Mouse (Mus musculus) ES-CJ7 (cell line): ENCODE measurements around the gene Tgfbr2.

Experiments used
- DNase-seq: peaks from one replicate; pipeline ENCODE4 v3.0.0; 2011; ENCODE audit warnings: low read depth, low spot score

Tgfbr2 gene

DNA sequence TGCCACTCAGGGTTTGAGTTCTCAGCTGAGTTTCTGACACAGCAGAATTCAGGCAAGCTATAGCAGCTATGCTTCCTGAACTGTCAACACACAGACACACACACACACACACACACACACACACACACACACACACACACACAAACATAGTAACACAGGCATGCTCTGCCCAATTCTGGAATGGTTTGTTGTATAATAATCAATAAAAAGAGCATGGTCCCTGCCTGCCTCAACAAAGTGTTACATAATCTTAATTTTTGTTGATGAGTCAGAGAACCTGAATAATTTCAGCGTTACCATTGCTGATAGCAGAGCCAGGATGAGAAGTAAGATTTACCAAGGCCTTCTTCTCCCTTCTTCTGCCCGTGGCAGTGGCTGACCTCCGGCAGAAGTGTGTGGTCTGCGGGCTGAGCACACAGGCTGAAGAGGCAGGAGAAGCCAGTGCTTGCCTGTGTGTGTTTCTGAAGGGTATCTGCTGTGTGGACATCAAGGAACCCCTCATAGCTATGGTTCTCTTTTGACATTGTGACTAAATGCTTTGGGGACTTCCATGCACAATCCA lies 18.8 kb upstream of the Tgfbr2 start:
- DNase-seq: no peak

DNA sequence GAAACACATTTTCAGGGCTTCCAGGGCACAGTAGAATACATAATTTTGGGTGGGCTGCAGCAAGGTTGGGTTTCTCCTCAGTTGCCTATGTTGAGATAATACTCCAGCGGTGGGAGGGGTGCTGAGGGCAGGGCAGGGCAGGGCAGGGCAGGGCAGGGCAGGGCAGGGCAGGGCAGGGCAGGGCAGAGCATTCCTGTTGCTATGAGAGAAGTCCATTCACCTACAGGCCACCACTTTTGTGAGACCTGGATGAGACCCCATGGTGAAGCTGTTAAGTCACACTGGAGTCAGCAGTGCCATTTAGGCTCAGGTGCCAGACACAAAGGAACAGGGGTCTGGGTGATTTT lies 18.3 kb upstream of the Tgfbr2 start:
- DNase-seq: no peak

DNA sequence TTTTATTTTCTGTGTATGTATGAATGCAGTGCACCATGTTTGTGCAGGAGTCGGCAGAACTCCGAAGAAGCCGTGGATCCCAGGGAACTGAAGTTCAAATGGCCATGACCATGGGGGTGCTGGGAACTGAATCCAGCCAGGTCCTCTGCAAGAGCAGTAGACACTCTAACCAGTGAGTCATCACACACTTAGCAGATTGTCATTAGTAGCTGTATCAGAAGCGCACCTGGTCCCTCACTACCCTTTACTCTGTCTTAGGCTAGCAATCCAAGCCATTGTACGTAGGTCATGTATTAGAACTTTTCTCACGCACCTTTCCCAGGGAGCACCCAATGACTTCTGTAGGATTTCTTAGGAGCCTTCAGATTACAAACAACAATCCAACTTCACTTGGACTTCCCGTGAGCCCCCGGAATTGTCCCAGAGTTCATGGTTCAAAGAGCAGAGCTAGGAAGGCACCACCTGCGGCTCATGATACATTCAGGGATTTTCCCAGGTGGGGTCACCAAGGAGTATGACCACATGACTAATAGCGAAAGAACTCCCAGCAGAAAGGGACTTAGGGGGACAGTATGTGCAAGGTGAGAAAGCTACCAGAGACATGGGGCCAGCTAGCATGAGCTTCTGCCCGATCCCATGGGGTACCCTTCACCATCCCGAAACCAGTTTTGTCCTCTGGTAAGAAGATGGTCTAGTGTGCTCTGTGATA lies 17.8 kb upstream of the Tgfbr2 start:
- no peak for DNase-seq

DNA sequence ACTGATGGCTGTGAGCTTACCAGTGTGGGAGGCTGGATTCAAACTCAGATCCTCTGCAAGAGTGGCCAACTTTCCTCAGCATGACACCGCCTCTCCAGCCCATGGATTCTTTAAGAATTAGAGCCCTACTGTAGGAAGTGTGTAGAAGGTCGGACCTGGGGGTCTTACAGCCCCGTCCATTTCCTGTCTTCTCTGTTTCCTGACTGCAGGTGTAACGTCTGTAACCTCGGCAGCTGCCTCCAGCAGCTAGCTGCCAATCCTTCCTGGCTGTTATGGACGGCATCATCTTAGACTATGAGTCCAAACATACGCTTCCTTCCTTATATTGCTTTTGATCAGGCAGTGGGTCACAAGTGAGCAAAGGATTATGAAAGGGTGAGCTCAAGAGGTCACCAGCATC lies 17.1 kb upstream of the Tgfbr2 start:
- DNase-seq: no peak

DNA sequence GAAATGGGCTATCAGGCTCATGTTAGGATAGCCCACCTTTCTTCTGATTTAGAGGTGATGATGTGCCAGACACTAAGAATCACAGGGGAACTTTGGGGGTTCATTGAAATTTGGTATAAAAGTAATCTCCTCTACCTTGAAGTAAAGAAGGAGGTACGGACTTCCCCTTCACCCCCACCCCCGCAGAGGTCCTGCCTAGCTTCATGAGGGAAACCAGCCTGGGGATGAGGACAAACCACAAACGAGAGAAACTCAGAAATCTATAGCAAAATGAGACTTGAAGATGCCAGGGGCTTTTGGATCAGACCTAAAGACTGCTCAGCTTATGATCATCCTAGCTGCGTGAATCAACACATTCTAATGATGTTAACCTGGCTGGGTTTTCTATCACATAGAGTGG lies 14.7 kb upstream of the Tgfbr2 start:
- no peak for DNase-seq

DNA sequence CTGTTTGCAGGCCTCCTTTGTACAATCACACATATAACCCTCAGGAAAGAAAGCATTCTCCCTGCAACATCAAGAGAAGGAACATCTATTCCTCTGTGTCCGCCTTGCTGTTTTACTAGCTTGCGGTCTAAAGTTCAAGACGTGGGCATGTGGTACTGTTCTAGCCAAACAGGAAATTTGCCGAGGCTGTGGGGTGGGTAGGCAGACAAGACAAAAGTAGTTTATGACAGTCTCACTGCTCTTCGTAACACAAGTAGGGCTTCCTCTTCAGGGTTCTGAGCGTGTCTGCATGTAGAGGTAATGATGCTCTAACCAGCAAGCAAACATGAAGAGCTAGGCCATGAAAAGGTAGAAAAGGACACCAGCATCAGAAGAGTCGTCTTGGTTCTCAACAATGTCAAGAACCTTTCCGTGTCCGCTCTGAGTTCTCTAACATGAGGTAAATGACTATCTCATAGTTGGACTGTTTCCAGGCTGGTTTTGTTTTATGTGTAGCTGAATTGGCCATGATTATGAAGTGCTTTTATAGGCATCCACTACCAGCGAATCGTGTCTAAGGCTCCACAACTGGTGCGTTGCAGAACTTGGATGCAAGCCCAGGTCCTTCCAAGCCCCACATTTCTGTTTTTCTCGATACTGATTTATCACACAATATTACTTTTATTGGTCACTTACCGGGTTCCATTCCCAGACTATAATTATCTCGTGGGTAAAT lies 13.9 kb upstream of the Tgfbr2 start:
- DNase-seq: no peak

DNA sequence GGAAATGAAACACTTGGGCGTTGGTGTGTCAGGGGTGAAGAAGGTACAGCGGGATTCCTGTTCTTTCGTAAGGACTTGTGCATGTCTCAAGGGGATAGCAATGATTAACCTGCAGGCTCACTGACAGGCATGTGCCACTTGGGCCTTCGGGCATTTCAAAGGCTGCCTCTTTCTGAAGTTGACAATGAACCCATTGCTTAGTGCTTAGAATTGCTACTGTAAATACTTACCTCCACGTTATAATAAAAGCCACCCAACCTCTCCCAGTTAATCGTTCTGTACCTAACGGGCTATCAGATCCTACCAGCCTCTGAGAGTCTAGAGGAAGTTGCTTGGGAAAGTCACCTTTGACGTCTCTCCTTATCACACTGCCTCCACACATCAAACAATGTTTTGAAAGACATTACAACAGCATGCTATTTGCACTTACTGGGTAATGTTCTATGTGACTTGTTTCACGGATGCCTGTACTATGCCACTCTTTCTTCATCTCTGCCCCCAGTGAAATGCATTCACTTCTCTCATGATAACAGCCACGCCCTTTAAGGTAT lies 12.1 kb upstream of the Tgfbr2 start:
- DNase-seq: no peak

DNA sequence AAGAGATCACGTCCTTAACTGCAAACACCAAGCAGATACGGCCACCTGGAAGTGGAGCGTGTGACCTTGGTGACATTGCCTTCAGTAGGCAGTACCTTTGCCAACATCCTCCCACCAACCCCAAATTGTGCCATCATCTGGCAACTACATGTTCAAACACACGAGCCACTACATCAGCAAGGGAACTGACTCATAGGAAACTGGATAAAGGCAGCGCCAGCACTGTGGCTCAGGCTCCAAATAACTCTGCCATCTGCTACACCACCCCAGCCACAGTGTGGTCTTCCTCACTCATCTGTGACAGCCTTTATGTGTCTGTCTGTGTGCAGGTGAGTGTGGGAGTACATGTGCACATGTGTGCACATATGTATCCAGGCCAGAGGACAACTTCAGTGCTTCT lies 9.7 kb upstream of the Tgfbr2 start:
- DNase-seq: no peak

DNA sequence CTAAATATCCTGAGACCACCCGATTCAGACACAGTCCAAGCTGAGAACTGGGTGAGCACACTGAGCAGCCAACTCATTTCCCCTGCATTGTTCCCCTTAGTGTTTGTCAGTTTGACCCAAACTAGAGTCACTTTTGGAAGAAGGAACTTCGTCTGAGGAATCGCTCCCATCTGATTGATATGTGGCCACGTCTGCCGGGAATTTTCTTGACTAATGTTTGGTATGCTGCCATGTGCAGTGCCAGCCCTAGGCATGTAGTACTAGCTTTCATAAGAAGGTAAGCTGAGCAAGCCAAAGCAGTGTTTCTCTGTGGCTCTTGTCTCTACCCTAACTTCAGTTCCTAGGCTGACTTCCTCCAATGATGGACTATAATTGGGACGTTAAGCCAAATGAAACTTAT lies 7.9 kb upstream of the Tgfbr2 start:
- DNase-seq: no peak

DNA sequence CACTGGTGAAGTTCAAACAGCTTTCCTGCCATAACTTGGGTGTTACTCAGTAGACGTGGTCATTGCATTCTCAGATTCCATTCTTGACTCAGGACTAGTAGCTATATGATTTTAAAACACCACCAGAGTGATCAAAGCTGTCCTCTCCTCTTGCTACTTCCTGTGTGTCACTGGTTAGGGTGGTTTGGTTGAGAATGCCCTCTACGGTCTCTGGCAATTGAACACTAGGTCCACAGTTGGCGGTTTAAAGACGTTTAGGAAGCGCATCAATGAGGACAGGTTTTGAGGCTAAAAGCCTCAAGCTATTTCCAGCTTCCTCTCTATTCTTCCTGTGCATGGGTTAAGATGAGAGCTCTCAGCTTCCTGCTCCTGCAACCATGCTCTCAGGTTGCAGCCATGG lies 6.4 kb upstream of the Tgfbr2 start:
- DNase-seq: no peak

DNA sequence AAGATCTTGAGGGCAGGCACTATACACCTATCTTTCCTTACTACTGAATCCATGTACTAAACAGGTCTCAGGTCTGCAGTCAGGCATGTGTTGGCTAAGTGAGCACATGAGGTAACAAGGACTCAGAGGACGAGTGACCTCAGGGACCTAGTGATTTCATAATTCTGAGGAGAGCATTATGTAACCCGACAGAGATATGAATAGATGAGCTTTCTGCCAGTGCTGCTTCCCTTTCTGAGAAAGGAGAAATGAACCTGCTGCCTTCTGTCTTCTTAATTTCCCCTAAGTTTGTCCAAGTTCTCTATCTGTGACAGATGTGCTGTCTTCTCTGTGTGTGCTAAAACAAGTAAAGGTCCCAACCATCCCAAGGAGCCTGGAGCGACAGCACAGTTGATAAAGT lies 3.0 kb upstream of the Tgfbr2 start:
- no peak for DNase-seq

DNA sequence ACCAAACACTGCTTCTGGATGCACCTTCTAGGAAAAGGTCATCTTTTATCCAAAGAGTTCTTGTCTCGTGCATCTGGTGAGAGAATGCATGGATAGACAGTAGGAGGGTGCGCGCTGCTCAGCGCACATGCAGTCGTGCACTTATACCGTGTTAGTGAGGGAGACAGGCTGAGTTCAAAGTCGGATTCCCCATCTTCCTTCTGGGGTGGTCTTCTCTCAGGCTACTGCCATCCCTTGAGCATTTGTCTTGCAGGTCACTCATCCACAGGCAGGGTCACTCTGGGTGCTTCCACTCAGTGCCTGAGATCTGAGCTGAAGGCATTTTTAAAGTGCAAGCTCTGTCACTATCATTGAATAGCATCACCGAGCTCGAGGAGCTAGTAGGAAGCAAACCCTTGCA lies 1.9 kb upstream of the Tgfbr2 start:
- no peak for DNase-seq

DNA sequence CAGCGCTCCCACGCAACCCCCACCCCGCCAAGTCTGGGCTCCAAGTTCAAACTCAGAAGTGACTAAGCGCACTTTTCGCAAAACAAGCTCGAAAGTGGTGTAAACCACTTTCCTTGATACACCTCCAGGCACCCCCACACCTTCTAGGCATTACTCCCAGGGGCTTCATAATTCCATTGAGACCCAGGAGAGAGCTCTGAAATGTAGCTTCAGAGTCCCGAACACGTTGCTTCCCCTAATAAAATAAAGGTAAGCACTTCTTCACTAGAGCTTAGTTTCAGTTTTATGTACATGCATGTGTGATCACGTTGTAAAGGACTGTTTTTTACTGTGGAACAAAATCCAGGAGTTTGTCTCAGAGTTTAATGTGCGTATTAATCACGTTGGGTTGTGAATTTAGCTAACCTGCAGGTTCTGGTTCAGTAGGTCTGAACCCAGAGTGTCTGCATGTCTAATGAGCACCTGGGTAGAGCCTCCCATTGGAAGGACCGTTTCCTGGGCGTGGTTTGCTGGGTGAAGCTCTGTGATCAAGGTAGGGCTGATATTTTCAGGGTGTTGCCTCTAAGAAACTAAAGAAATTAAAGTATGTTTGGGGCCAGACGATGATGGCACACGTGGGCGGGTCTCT lies 442 bp upstream of the Tgfbr2 start:
- DNase-seq: peak; percentile 35

DNA sequence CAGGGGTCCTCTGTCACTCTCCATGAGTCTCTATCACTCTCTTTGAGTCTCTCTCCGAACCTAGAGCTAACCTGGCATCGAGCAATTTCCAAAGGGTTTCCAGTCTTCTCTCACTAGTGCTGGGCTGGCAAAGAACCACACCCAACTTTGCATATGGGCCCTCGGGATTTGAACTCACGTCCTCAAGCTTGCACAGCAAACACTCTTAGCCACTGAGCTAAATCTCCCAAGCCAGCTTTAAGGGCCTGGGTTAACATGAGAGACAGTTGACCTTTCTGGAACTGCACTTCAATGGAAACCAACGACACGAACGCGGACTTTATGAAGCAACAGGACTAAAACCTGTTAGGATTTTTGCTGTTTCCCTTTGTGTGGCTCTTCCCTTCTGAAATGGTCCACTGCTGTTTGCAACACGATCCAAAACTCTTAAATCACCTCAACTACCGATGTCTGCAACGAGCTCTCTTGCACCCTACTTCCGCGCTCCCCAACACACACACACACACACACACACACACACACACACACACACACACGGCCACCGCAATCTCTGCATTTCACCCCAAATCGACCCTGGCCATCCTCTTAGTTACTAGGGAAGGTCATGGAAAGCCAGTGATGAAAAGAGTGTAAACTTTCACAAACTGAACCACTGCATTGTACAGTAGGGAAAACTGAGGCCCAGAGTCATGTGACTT lies 1.5 kb downstream of the Tgfbr2 start:
- no peak for DNase-seq

DNA sequence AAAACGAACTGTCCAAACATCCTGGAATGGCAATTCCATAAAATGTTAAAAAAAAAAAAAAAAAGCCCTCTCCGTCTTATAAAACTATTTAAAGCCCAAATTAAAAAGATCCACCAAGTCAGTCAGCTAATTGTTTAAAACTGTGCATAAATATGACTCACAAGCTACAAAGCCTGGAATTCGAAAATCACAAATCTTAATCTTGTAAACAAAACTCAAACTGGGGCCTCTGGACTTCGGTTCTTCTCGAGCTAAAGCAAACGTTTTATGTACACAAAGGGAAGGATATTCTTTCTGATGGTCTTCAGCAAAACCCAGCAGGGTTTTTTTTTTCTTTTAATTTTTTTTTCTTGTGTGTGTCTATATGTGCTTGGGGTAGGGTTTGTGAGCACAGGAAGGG lies 2.1 kb downstream of the Tgfbr2 start:
- DNase-seq: no peak

DNA sequence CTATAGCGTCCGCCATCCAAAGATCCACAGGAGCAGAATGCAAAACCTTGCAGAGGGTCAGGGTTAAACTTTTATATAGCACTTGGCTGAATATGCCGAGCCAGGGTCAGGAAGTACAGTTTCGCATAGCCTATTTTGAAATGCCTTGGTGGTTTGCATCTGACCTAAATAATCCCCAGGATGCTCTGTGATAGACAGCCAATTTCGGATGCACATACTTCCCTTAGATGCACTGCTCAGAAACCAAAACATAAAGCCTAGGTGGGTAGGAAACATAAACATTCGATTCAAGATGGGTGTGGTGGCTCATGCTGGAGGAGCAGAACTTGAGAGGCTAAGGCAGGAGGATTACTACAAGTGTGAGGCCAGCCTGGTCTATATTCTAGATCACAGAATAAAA lies 6.1 kb downstream of the Tgfbr2 start:
- DNase-seq: no peak

DNA sequence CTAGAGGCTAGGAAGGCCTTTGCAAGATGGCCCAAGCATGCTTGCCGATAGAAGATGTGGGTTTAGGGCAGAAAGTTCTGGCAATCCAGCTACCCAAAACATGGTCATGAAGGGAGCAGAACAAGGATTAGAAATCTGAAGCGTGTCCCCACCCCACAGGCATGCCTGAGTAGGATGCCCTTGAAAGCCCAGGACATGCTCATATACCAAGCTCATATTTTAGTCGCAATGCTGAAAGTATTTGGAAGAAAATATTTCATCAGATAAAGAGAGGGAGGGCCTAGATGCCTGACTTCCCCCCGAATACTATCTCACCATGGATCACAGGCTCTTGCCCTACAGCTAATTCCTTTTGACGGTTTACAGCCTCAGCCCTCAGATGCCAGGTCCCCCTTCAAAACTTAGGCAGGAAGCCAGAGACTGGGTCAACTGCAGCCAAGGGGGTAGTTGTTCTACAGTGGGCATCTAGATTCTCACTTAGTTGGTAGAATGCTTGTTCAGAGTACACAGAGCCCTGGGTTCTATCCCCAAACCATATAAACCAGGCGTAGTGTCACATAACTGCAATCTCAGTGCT lies 7.8 kb downstream of the Tgfbr2 start:
- DNase-seq: no peak

DNA sequence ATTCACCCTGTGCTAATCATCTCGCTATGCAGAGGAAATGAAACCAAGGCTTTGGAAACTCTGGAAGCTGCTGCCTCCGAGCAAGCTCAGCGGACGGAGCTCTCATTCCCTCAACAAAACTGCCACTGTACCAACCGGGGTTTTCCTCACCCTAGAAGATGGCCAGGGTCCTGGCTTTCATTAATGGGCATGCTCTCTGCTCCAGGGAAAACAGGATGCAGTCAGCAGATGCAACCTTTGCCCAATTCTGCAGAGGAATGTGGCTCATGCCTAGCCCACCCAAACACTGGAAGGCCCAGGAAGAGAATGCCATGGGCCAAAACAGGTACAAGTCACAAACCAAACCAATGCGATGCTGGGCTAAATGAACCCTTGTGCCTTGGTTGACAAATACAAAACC lies 8.8 kb downstream of the Tgfbr2 start:
- no peak for DNase-seq

DNA sequence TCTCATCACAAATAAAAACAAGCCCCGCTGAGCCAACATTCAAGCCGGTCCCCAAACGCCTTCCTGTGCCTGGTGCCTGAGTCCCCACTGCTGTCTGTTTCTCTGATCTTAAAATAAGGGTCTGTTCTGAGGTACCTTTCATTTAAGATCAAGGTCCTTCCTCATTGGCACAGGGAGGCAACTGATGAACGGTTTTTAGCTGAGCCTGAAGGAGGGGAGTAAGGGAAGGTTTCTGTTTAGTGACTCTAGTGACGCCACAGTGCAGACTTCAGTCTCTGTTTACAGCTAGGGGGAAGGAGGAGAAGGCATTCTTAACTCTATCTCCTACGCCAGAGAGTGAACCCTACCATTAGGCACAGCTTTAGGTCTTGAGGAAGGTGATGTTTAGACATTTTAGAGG lies 11.3 kb downstream of the Tgfbr2 start:
- no peak for DNase-seq

DNA sequence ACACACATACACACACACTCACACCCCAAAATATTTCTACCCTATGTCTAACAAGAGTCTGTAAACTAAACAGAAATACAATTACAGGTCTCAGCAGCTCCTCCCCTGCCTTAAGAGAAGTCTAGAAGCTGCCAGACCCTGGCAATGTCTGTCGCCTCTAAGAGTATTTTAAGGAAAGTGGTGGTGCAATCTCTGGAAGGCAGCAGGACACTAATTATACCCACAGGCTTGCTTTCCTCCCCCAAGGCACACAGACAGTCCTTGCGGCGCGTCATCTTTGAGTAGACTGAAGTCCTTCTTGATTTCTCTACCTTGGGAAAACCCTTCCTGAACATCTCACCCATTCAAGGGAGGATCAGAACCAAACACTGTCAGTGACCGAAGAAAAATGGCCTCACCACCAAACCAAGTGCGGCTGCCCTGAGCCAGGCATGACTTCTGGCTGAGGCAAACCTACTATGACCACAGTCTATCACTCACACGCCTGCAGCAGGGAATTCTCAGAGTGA lies 12.2 kb downstream of the Tgfbr2 start:
- DNase-seq: no peak

DNA sequence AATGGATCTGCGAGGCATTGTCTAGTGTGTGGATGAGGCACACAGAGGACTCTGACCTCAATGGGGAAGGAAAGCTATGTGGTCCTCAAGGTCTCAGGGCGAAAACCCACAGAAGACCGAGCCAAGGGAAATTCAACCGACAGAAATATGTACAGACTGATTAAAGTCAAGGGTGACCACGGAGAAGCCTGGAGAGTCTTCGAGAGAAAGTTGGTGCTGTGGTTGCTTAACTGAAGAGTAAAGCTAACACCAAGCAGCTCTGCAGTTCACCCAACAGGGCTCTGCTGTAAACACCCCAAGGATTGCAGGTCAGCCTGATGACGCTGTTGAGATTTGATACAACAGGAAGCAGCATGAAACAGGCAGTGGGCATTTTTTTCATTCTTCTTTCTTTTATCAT lies 14.3 kb downstream of the Tgfbr2 start:
- no peak for DNase-seq
